Mouse (Mus musculus): ENCODE measurements at regions not wholly inside any gene's neighbourhood (a gene's known extent, or its start where the extent isn't known, plus 50 kb on each side); places are given as distances from the start of the nearest gene placed in this dataset.

DNA sequence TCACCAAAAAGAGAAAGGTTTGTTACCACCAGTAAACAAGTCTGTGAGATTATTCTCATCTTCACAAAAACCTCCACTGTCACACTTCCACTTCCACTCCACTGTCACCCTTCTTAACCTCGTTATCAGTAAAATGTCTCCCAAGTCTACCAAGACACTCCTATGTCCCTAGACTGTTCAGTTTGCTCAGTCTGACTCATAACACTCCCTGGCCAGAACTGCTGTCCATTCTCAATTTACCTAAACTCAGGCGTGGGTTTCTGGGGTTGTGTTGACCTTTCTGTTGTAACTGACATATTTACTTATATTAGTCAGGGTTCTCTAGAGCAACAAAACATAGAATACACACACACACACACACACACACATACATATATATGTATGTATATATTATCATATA is 85.5 kb downstream of the Emp1 start:
- 51% methylated on average over 2 of the region's 2 CpGs for WGBS
- H3K9me3 ChIP-seq (ENCODE audit: control insufficient read depth, low read length) = no peaks in the 10 kb centered on the region
- no peaks in the 10 kb centered on the region for H3K4me1 ChIP-seq (replicated peaks; ENCODE audit: control insufficient read depth, insufficient read depth)
- H3K9ac ChIP-seq (ENCODE audit: low read length) = no peak overlapping the region
- no peaks in the 10 kb centered on the region for H3K36me3 ChIP-seq (ENCODE audit: control insufficient read depth, insufficient read depth, low read length)
- no peak overlapping the region for H3K27ac ChIP-seq (replicated peaks)
- H3K4me3 ChIP-seq (ENCODE audit: low read depth, low read length) = no peak overlapping the region
- TF ChIP-seq CTCF (IDR thresholded peaks at IDR 0.05; ENCODE audit: low read depth) (no peak), EP300 (optimal IDR thresholded peaks at IDR 0.05) (no peak)
- DNase-seq (ENCODE audit: low spot score) (no peak), ATAC-seq (ENCODE audit: low FRiP score, low TSS enrichment) (peak; percentile 71; the same call in 1 of the 2 replicates)
- H3K4me2 ChIP-seq (replicated peaks; ENCODE audit: low read depth) = no peak overlapping the region
- H3K27me3 ChIP-seq (ENCODE audit: control insufficient read depth, insufficient read depth, low read length) = peaks cover 5% of the 10 kb centered on the region; the same call in 1 of the 2 replicates

- ATAC-seq (ENCODE audit: low FRiP score, low TSS enrichment) (no peak), DNase-seq (ENCODE audit: low spot score) (no peak)
- Histone ChIP-seq H3K27ac (replicated peaks) (no peak overlapping the region), H3K4me2 (replicated peaks; ENCODE audit: low read depth) (no peak overlapping the region), H3K4me3 (ENCODE audit: low read depth, low read length) (no peak overlapping the region), H3K36me3 (ENCODE audit: control insufficient read depth, insufficient read depth, low read length) (no peaks in the 10 kb centered on the region), H3K9me3 (ENCODE audit: control insufficient read depth, low read length) (no peaks in the 10 kb centered on the region), H3K9ac (ENCODE audit: low read length) (no peak overlapping the region), H3K27me3 (ENCODE audit: control insufficient read depth, insufficient read depth, low read length) (peaks cover 5% of the 10 kb centered on the region; the same call in 1 of the 2 replicates), H3K4me1 (replicated peaks; ENCODE audit: control insufficient read depth, insufficient read depth) (no peaks in the 10 kb centered on the region)
- 72% methylated on average over 5 of the region's 5 CpGs for WGBS
- TF ChIP-seq CTCF (IDR thresholded peaks at IDR 0.05; ENCODE audit: low read depth) = no peak
- no peak for TF ChIP-seq EP300 (optimal IDR thresholded peaks at IDR 0.05)
These were observed 86.9 kb downstream of the Emp1 start for GRCm38 (mm10) chr6:135449228-135449627.

GRCm38 (mm10) chr6:135450573-135450972 is 88.2 kb downstream of the Emp1 start:
- no peaks in the 10 kb centered on the region for H3K9me3 ChIP-seq (ENCODE audit: control insufficient read depth, low read length)
- ATAC-seq (ENCODE audit: low FRiP score, low TSS enrichment) (no peak), DNase-seq (ENCODE audit: low spot score) (no peak)
- H3K4me2 ChIP-seq (replicated peaks; ENCODE audit: low read depth) = no peak overlapping the region
- WGBS = 80% methylated on average over 7 of the region's 7 CpGs
- TF ChIP-seq CTCF (IDR thresholded peaks at IDR 0.05; ENCODE audit: low read depth) = no peak
- no peak for TF ChIP-seq EP300 (optimal IDR thresholded peaks at IDR 0.05)
- no peaks in the 10 kb centered on the region for H3K36me3 ChIP-seq (ENCODE audit: control insufficient read depth, insufficient read depth, low read length)
- H3K9ac ChIP-seq (ENCODE audit: low read length) = no peak overlapping the region
- H3K27me3 ChIP-seq (ENCODE audit: control insufficient read depth, insufficient read depth, low read length) = no peaks in the 10 kb centered on the region
- H3K4me1 ChIP-seq (replicated peaks; ENCODE audit: control insufficient read depth, insufficient read depth) = no peaks in the 10 kb centered on the region
- H3K4me3 ChIP-seq (ENCODE audit: low read depth, low read length) = no peak overlapping the region
- H3K27ac ChIP-seq (replicated peaks) = no peak overlapping the region

DNA sequence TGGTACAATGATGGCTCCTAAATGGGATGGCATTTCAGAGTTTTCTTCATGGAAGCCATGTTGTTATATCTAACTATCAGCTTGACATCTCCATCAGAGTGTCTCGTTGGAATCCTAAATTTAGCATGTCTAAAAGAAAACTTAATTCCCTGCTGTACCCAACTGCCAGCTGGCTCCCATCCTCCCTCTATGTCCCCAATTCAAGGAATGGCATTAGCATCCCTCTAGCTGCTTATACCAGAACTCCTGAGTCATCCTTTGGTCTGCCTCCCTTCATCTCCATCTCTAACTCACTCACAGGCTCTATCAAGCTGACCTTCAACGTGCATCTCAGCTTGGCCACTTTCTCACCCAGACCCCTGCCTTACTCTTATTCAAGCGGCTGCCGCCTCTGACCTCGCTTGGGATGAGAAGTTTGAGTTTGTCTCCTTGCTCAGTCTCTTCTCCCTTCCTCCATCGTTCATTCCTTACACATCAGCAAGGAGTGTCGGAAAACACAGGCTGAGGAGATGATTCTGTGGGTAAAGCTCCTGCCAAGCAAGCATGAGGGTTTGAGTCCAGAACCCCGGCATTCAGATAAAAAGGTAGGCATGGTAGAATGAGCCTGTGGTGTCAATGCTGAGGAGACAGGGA is 88.9 kb downstream of the Emp1 start:
- H3K4me3 ChIP-seq (ENCODE audit: low read depth, low read length) = no peak overlapping the region
- no peaks in the 10 kb centered on the region for H3K27me3 ChIP-seq (ENCODE audit: control insufficient read depth, insufficient read depth, low read length)
- H3K36me3 ChIP-seq (ENCODE audit: control insufficient read depth, insufficient read depth, low read length) = no peaks in the 10 kb centered on the region
- H3K27ac ChIP-seq (replicated peaks) = no peak overlapping the region
- no peak overlapping the region for H3K9ac ChIP-seq (ENCODE audit: low read length)
- ATAC-seq (ENCODE audit: low FRiP score, low TSS enrichment) (no peak), DNase-seq (ENCODE audit: low spot score) (no peak)
- H3K4me1 ChIP-seq (replicated peaks; ENCODE audit: control insufficient read depth, insufficient read depth) = no peaks in the 10 kb centered on the region
- no peak overlapping the region for H3K4me2 ChIP-seq (replicated peaks; ENCODE audit: low read depth)
- TF ChIP-seq CTCF (IDR thresholded peaks at IDR 0.05; ENCODE audit: low read depth) = no peak
- TF ChIP-seq EP300 (optimal IDR thresholded peaks at IDR 0.05) = no peak
- 91% methylated on average over 8 of the region's 8 CpGs for WGBS
- no peaks in the 10 kb centered on the region for H3K9me3 ChIP-seq (ENCODE audit: control insufficient read depth, low read length)

DNA sequence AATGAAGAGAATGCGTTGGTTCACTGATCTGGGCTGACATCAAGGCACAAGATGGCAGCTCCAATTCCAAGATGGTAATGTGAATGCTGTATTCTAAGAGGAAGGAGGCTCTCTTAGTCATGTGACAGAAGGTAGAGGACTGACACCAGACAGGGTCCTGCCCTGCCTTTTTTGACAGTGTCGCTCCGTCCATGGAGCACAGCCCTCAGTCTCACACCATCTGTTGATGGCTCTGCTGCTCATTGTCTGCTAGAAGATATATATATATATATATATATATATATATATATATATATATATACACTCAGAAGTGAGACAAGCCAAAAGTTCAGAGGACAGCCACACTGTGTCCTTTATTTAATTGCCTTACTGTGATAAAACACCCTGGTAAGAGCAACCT is 90.7 kb downstream of the Emp1 start:
- DNase-seq (ENCODE audit: low spot score) (no peak), ATAC-seq (ENCODE audit: low FRiP score, low TSS enrichment) (no peak)
- H3K27me3 ChIP-seq (ENCODE audit: control insufficient read depth, insufficient read depth, low read length) = no peaks in the 10 kb centered on the region
- no peak overlapping the region for H3K27ac ChIP-seq (replicated peaks)
- WGBS = 91% methylated on average over 3 of the region's 3 CpGs
- no peak for TF ChIP-seq EP300 (optimal IDR thresholded peaks at IDR 0.05)
- TF ChIP-seq CTCF (IDR thresholded peaks at IDR 0.05; ENCODE audit: low read depth) = no peak
- no peaks in the 10 kb centered on the region for H3K36me3 ChIP-seq (ENCODE audit: control insufficient read depth, insufficient read depth, low read length)
- H3K9me3 ChIP-seq (ENCODE audit: control insufficient read depth, low read length) = no peaks in the 10 kb centered on the region
- H3K9ac ChIP-seq (ENCODE audit: low read length) = no peak overlapping the region
- H3K4me1 ChIP-seq (replicated peaks; ENCODE audit: control insufficient read depth, insufficient read depth) = no peaks in the 10 kb centered on the region
- no peak overlapping the region for H3K4me3 ChIP-seq (ENCODE audit: low read depth, low read length)
- H3K4me2 ChIP-seq (replicated peaks; ENCODE audit: low read depth) = no peak overlapping the region

DNA sequence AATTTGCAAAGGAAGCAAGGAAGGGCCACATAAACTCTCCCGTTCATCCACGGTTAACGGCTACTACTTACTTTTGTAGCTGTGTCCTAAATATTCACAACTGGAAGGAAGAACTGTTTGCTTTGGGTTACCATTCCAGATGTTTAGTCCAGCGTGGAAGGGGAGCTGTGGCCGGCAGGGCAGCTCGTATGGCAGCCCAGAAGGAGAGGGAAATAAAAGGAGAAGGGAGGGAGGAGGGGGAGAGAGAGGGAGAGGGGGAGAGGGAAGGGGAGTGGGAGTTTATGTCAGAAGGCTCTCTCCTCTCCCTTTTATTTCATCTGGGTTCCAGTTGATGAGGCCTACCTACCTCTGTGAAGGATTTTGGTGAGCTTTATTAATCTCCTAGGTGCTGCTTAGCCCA is 110.2 kb downstream of the Emp1 start:
- DNase-seq (ENCODE audit: low spot score) (no peak), ATAC-seq (ENCODE audit: low FRiP score, low TSS enrichment) (no peak)
- Histone ChIP-seq H3K27me3 (ENCODE audit: control insufficient read depth, insufficient read depth, low read length) (no peaks in the 10 kb centered on the region), H3K36me3 (ENCODE audit: control insufficient read depth, insufficient read depth, low read length) (no peaks in the 10 kb centered on the region), H3K4me1 (replicated peaks; ENCODE audit: control insufficient read depth, insufficient read depth) (no peaks in the 10 kb centered on the region), H3K9me3 (ENCODE audit: control insufficient read depth, low read length) (no peaks in the 10 kb centered on the region), H3K4me3 (ENCODE audit: low read depth, low read length) (no peak overlapping the region), H3K4me2 (replicated peaks; ENCODE audit: low read depth) (no peak overlapping the region), H3K9ac (ENCODE audit: low read length) (no peak overlapping the region), H3K27ac (replicated peaks) (no peak overlapping the region)
- no peak for TF ChIP-seq EP300 (optimal IDR thresholded peaks at IDR 0.05)
- TF ChIP-seq CTCF (IDR thresholded peaks at IDR 0.05; ENCODE audit: low read depth) = no peak
- 56% methylated on average over 6 of the region's 6 CpGs for WGBS

Measured in stomach, postnatal 0 days (tissue).